Mouse (Mus musculus) adrenal gland, adult 18-20 months (tissue): ENCODE measurements at regions not wholly inside any gene's neighbourhood (a gene's known extent, or its start where the extent isn't known, plus 50 kb on each side); places are given as distances from the start of the nearest gene placed in this dataset.

Source experiments
- DNase-seq, 2 experiments: peaks; one replicate each; pipeline ENCODE4 v3.0.0; 2021 to 2022; ENCODE audit warnings: low spot score in 2 of 2

- DNase-seq = no peak
These were observed 231.4 kb upstream of the Gm6657 start for GRCm38 (mm10) chr12:77962631-77963030.

GRCm38 (mm10) chr12:77968543-77968942 is 225.5 kb upstream of the Gm6657 start:
- DNase-seq = no peak

- DNase-seq = no peak
These were observed 224.0 kb upstream of the Gm6657 start for GRCm38 (mm10) chr12:77970026-77970425.

- no peak for DNase-seq
These were observed 221.9 kb upstream of the Gm6657 start for GRCm38 (mm10) chr12:77972165-77972564.

- DNase-seq = no peak
These were observed 217.1 kb upstream of the Gm6657 start for GRCm38 (mm10) chr12:77976952-77977351.

- no peak for DNase-seq
These were observed 207.3 kb upstream of the Gm6657 start for GRCm38 (mm10) chr12:77986738-77987137.

- DNase-seq = no peak
These were observed 204.3 kb upstream of the Gm6657 start for GRCm38 (mm10) chr12:77989766-77990165.

GRCm38 (mm10) chr12:77991627-77992026 is 202.4 kb upstream of the Gm6657 start:
- DNase-seq = no peak

- no peak for DNase-seq
These were observed 199.9 kb upstream of the Gm6657 start for GRCm38 (mm10) chr12:77994176-77994575.

- DNase-seq = no peak
These were observed 196.1 kb upstream of the Gm6657 start for GRCm38 (mm10) chr12:77997916-77998315.

- DNase-seq = no peak
These were observed 193.6 kb upstream of the Gm6657 start for GRCm38 (mm10) chr12:78000401-78000800.

GRCm38 (mm10) chr12:78001846-78002245 is 192.2 kb upstream of the Gm6657 start:
- no peak for DNase-seq

GRCm38 (mm10) chr12:78033766-78034165 is 160.3 kb upstream of the Gm6657 start:
- DNase-seq = no peak

GRCm38 (mm10) chr12:78046582-78046981 is 147.5 kb upstream of the Gm6657 start:
- no peak for DNase-seq

GRCm38 (mm10) chr12:78055956-78056355 is 138.1 kb upstream of the Gm6657 start:
- peak; percentile 49 to 57 for DNase-seq

GRCm38 (mm10) chr12:78057166-78057565 is 136.9 kb upstream of the Gm6657 start:
- no peak for DNase-seq

GRCm38 (mm10) chr12:78059965-78060364 is 134.1 kb upstream of the Gm6657 start:
- DNase-seq = no peak

- no peak for DNase-seq
These were observed 128.0 kb upstream of the Gm6657 start for GRCm38 (mm10) chr12:78066024-78066423.

- DNase-seq = no peak
These were observed 121.1 kb upstream of the Gm6657 start for GRCm38 (mm10) chr12:78072935-78073334.

- no peak for DNase-seq
These were observed 119.7 kb upstream of the Gm6657 start for GRCm38 (mm10) chr12:78074290-78074802.

- DNase-seq = no peak
These were observed 116.8 kb upstream of the Gm6657 start for GRCm38 (mm10) chr12:78077285-78077684.

- DNase-seq = no peak
These were observed 111.9 kb upstream of the Gm6657 start for GRCm38 (mm10) chr12:78082163-78082562.

GRCm38 (mm10) chr12:78086016-78086415 is 108.0 kb upstream of the Gm6657 start:
- DNase-seq = no peak

GRCm38 (mm10) chr12:78087921-78088320 is 106.1 kb upstream of the Gm6657 start:
- no peak for DNase-seq
